Mouse (Mus musculus): ENCODE data around the gene Mrpl23. TPM values are rescaled to one million over a fixed set of nuclear protein-coding genes. Genes with fewer than 3 reads are reported as not detected.

The Mrpl23 gene
- polyA plus RNA-seq, 1 experiment from 2014 or later, result 35.6 TPM

GRCm38 (mm10) chr7:142525342-142526178 lies 6.9 kb upstream of the Mrpl23 start:
- H3K4me1 ChIP-seq (ENCODE audit: control insufficient read depth, insufficient read depth, low read length), result peaks cover 49% of the 10 kb centered on the region
- ATAC-seq (ENCODE audit: insufficient number of reproducible peaks, insufficient read depth, low FRiP score, low read depth), result peak; percentile 30; the same call in 1 of the 2 replicates
- H3K9ac ChIP-seq (replicated peaks; ENCODE audit: low read depth, low read length), result no peak overlapping the region

GRCm38 (mm10) chr7:142529350-142529749 lies 3.1 kb upstream of the Mrpl23 start:
- H3K9ac ChIP-seq (replicated peaks; ENCODE audit: low read depth, low read length), result no peak overlapping the region
- H3K27ac ChIP-seq (ENCODE audit: low read length), result peak overlapping the region; percentile 34; the same call in 1 of the 2 replicates
- no peak overlapping the region for H3K4me3 ChIP-seq (ENCODE audit: low read depth, low read length)
- H3K4me2 ChIP-seq (replicated peaks; ENCODE audit: low read depth, low read length), result no peak overlapping the region
- H3K9me3 ChIP-seq (ENCODE audit: control insufficient read depth, low read depth, low read length), result no peaks in the 10 kb centered on the region
- H3K4me1 ChIP-seq (ENCODE audit: control insufficient read depth, insufficient read depth, low read length), result peaks cover 51% of the 10 kb centered on the region
- 40% methylated on average over 10 of the region's 10 CpGs for WGBS
- ATAC-seq (ENCODE audit: insufficient number of reproducible peaks, insufficient read depth, low FRiP score, low read depth), result no peak
- no peaks in the 10 kb centered on the region for H3K27me3 ChIP-seq (ENCODE audit: control insufficient read depth, insufficient read depth, low read length)
- no peaks in the 10 kb centered on the region for H3K36me3 ChIP-seq (ENCODE audit: control insufficient read depth, insufficient read depth, low read length)

More at GRCm38 (mm10) chr7:142525342-142526178, 6.9 kb upstream of the Mrpl23 start:
- Histone ChIP-seq H3K4me2 (replicated peaks; ENCODE audit: low read depth, low read length) (no peak overlapping the region), H3K27me3 (ENCODE audit: control insufficient read depth, insufficient read depth, low read length) (no peaks in the 10 kb centered on the region), H3K27ac (ENCODE audit: low read length) (peak overlapping the region; percentile 81), H3K4me3 (ENCODE audit: low read depth, low read length) (no peak overlapping the region), H3K36me3 (ENCODE audit: control insufficient read depth, insufficient read depth, low read length) (no peaks in the 10 kb centered on the region), H3K9me3 (ENCODE audit: control insufficient read depth, low read depth, low read length) (no peaks in the 10 kb centered on the region)
- WGBS, result 34% methylated on average over 13 of the region's 13 CpGs

- Histone ChIP-seq H3K36me3 (ENCODE audit: control insufficient read depth, insufficient read depth, low read length) (peaks cover 4% of the 10 kb centered on the region; the same call in 1 of the 2 replicates), H3K27me3 (ENCODE audit: control insufficient read depth, insufficient read depth, low read length) (no peaks in the 10 kb centered on the region), H3K9ac (replicated peaks; ENCODE audit: low read depth, low read length) (no peak overlapping the region), H3K9me3 (ENCODE audit: control insufficient read depth, low read depth, low read length) (no peaks in the 10 kb centered on the region), H3K4me2 (replicated peaks; ENCODE audit: low read depth, low read length) (no peak overlapping the region; the same call in 1 of the 2 replicates), H3K4me3 (ENCODE audit: low read depth, low read length) (no peak overlapping the region), H3K4me1 (ENCODE audit: control insufficient read depth, insufficient read depth, low read length) (peaks cover 43% of the 10 kb centered on the region), H3K27ac (ENCODE audit: low read length) (peak overlapping the region; percentile 98)
- no peak for ATAC-seq (ENCODE audit: insufficient number of reproducible peaks, insufficient read depth, low FRiP score, low read depth)
- 53% methylated on average over 4 of the region's 4 CpGs for WGBS
Observed at GRCm38 (mm10) chr7:142531973-142532521, 439 bp upstream of the Mrpl23 start.

- no peaks in the 10 kb centered on the region for H3K27me3 ChIP-seq (ENCODE audit: control insufficient read depth, insufficient read depth, low read length)
- peak overlapping the region; percentile 81 for H3K9ac ChIP-seq (replicated peaks; ENCODE audit: low read depth, low read length)
- H3K9me3 ChIP-seq (ENCODE audit: control insufficient read depth, low read depth, low read length), result no peaks in the 10 kb centered on the region
- ATAC-seq (ENCODE audit: insufficient number of reproducible peaks, insufficient read depth, low FRiP score, low read depth), result peak; percentile 70
- H3K4me1 ChIP-seq (ENCODE audit: control insufficient read depth, insufficient read depth, low read length), result peaks cover 47% of the 10 kb centered on the region
- H3K4me2 ChIP-seq (replicated peaks; ENCODE audit: low read depth, low read length), result peak overlapping the region; percentile 89
- peak overlapping the region; percentile 52 for H3K4me3 ChIP-seq (ENCODE audit: low read depth, low read length)
- WGBS, result 3% methylated on average over 44 of the region's 44 CpGs
- peak overlapping the region; percentile 98 for H3K27ac ChIP-seq (ENCODE audit: low read length)
- H3K36me3 ChIP-seq (ENCODE audit: control insufficient read depth, insufficient read depth, low read length), result peaks cover 4% of the 10 kb centered on the region; the same call in 1 of the 2 replicates
Observed at GRCm38 (mm10) chr7:142533059-142533855, 771 bp downstream of the Mrpl23 start.

GRCm38 (mm10) chr7:142535116-142535515 lies 2.6 kb downstream of the Mrpl23 start:
- H3K9ac ChIP-seq (replicated peaks; ENCODE audit: low read depth, low read length), result no peak overlapping the region
- WGBS, result 39% methylated on average over 4 of the region's 4 CpGs
- H3K36me3 ChIP-seq (ENCODE audit: control insufficient read depth, insufficient read depth, low read length), result peaks cover 4% of the 10 kb centered on the region; the same call in 1 of the 2 replicates
- H3K4me3 ChIP-seq (ENCODE audit: low read depth, low read length), result no peak overlapping the region
- no peak for ATAC-seq (ENCODE audit: insufficient number of reproducible peaks, insufficient read depth, low FRiP score, low read depth)
- no peaks in the 10 kb centered on the region for H3K27me3 ChIP-seq (ENCODE audit: control insufficient read depth, insufficient read depth, low read length)
- peak overlapping the region; percentile 98 for H3K27ac ChIP-seq (ENCODE audit: low read length)
- no peaks in the 10 kb centered on the region for H3K9me3 ChIP-seq (ENCODE audit: control insufficient read depth, low read depth, low read length)
- no peak overlapping the region for H3K4me2 ChIP-seq (replicated peaks; ENCODE audit: low read depth, low read length)
- peaks cover 62% of the 10 kb centered on the region for H3K4me1 ChIP-seq (ENCODE audit: control insufficient read depth, insufficient read depth, low read length)

GRCm38 (mm10) chr7:142535832-142536231 lies 3.3 kb downstream of the Mrpl23 start:
- H3K4me3 ChIP-seq (ENCODE audit: low read depth, low read length), result no peak overlapping the region
- H3K4me1 ChIP-seq (ENCODE audit: control insufficient read depth, insufficient read depth, low read length), result peaks cover 62% of the 10 kb centered on the region
- H3K36me3 ChIP-seq (ENCODE audit: control insufficient read depth, insufficient read depth, low read length), result peaks cover 4% of the 10 kb centered on the region; the same call in 1 of the 2 replicates
- peak overlapping the region; percentile 98 for H3K27ac ChIP-seq (ENCODE audit: low read length)
- no peak overlapping the region for H3K4me2 ChIP-seq (replicated peaks; ENCODE audit: low read depth, low read length)
- no peak overlapping the region for H3K9ac ChIP-seq (replicated peaks; ENCODE audit: low read depth, low read length)
- WGBS, result 92% methylated on average over 5 of the region's 5 CpGs
- no peaks in the 10 kb centered on the region for H3K27me3 ChIP-seq (ENCODE audit: control insufficient read depth, insufficient read depth, low read length)
- no peaks in the 10 kb centered on the region for H3K9me3 ChIP-seq (ENCODE audit: control insufficient read depth, low read depth, low read length)
- ATAC-seq (ENCODE audit: insufficient number of reproducible peaks, insufficient read depth, low FRiP score, low read depth), result no peak

- peaks cover 58% of the 10 kb centered on the region for H3K4me1 ChIP-seq (ENCODE audit: control insufficient read depth, insufficient read depth, low read length)
- H3K9ac ChIP-seq (replicated peaks; ENCODE audit: low read depth, low read length), result no peak overlapping the region
- 46% methylated on average over 5 of the region's 5 CpGs for WGBS
- H3K27me3 ChIP-seq (ENCODE audit: control insufficient read depth, insufficient read depth, low read length), result no peaks in the 10 kb centered on the region
- H3K36me3 ChIP-seq (ENCODE audit: control insufficient read depth, insufficient read depth, low read length), result peaks cover 4% of the 10 kb centered on the region; the same call in 1 of the 2 replicates
- H3K9me3 ChIP-seq (ENCODE audit: control insufficient read depth, low read depth, low read length), result no peaks in the 10 kb centered on the region
- H3K4me2 ChIP-seq (replicated peaks; ENCODE audit: low read depth, low read length), result no peak overlapping the region
- H3K27ac ChIP-seq (ENCODE audit: low read length), result peak overlapping the region; percentile 96
- ATAC-seq (ENCODE audit: insufficient number of reproducible peaks, insufficient read depth, low FRiP score, low read depth), result no peak
- H3K4me3 ChIP-seq (ENCODE audit: low read depth, low read length), result no peak overlapping the region
Observed at GRCm38 (mm10) chr7:142537181-142537580, 4.7 kb downstream of the Mrpl23 start.

- Histone ChIP-seq H3K4me3 (ENCODE audit: low read depth, low read length) (no peak overlapping the region), H3K9ac (replicated peaks; ENCODE audit: low read depth, low read length) (peak overlapping the region; percentile 30; the same call in 1 of the 2 replicates), H3K27me3 (ENCODE audit: control insufficient read depth, insufficient read depth, low read length) (no peaks in the 10 kb centered on the region), H3K36me3 (ENCODE audit: control insufficient read depth, insufficient read depth, low read length) (peaks cover 4% of the 10 kb centered on the region; the same call in 1 of the 2 replicates), H3K9me3 (ENCODE audit: control insufficient read depth, low read depth, low read length) (no peaks in the 10 kb centered on the region), H3K4me2 (replicated peaks; ENCODE audit: low read depth, low read length) (peak overlapping the region; percentile 18), H3K27ac (ENCODE audit: low read length) (peak overlapping the region; percentile 96), H3K4me1 (ENCODE audit: control insufficient read depth, insufficient read depth, low read length) (peaks cover 60% of the 10 kb centered on the region)
- 6% methylated on average over 6 of the region's 6 CpGs for WGBS
- peak; percentile 50 for ATAC-seq (ENCODE audit: insufficient number of reproducible peaks, insufficient read depth, low FRiP score, low read depth)
Observed at GRCm38 (mm10) chr7:142537879-142538278, 5.4 kb downstream of the Mrpl23 start.
